Mouse (Mus musculus): Measurements from ENCODE around the gene Scaper. TPM values are rescaled to one million over a fixed set of nuclear protein-coding genes. Genes with fewer than 3 reads are reported as not detected.

Gene Scaper
- polyA plus RNA-seq, 1 experiment, result 1.5 TPM

DNA sequence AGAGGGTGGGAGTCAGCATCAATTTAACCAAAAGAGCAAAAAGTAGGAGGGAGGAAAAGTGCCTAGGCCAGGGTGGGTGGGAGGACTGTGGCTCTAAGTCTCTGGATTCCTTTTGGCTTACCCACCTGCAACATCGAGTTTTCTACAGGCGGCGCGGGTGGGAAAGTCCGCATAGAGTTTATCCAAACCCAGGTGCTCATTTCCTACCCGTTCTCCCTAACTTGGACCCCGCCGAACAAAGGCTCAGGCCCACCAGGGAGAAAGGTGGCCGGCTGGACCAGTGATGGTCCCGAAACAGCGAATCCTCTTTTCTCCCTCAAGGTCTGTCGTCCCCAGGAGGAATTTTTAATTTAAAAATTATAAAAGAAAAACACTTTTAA lies 397.5 kb downstream of the Scaper start:
- Histone ChIP-seq H3K27me3 (ENCODE audit: control insufficient read depth, insufficient read depth, insufficient read length) (no peaks in the 10 kb centered on the region), H3K4me3 (peak overlapping the region; percentile 42), H3K79me2 (ENCODE audit: control insufficient read depth, insufficient read depth) (no peaks in the 10 kb centered on the region), H3K36me3 (ENCODE audit: control insufficient read depth, insufficient read depth) (no peaks in the 10 kb centered on the region), H3K4me2 (ENCODE audit: low read depth) (peak overlapping the region; percentile 76), H3ac (ENCODE audit: control insufficient read depth, insufficient read length) (no peak overlapping the region)
- TF ChIP-seq MYOD1 (IDR thresholded peaks at IDR 0.05; ENCODE audit: control insufficient read depth in 1 of 3, insufficient read length in 2 of 3, low read depth in 2 of 3) (no peak), CEBPB (IDR thresholded peaks at IDR 0.05; ENCODE audit: insufficient read depth, poor library complexity, severe bottlenecking) (no peak), E2F4 (IDR thresholded peaks at IDR 0.05; ENCODE audit: insufficient read depth) (no peak), MAX (IDR thresholded peaks at IDR 0.05; ENCODE audit: low read depth) (no peak), MYOG (IDR thresholded peaks at IDR 0.05; ENCODE audit: control insufficient read depth in 1 of 3, insufficient read depth in 1 of 3, insufficient read length in 2 of 3, low read depth in 2 of 3) (no peak), REST (IDR thresholded peaks at IDR 0.05; ENCODE audit: insufficient read depth, insufficient read length) (no peak), USF1 (IDR thresholded peaks at IDR 0.05; ENCODE audit: low read depth) (no peak), POLR2AphosphoS2 (IDR thresholded peaks at IDR 0.05; ENCODE audit: insufficient read length, low read depth) (no peak), SRF (IDR thresholded peaks at IDR 0.05; ENCODE audit: control insufficient read depth, insufficient read length, low read depth) (no peak), TCF3 (IDR thresholded peaks at IDR 0.05; ENCODE audit: insufficient read length, low read depth) (no peak), POLR2A (IDR thresholded peaks at IDR 0.05; ENCODE audit: insufficient read length, low read depth) (no peak), TCF12 (IDR thresholded peaks at IDR 0.05; ENCODE audit: insufficient read depth, poor library complexity, severe bottlenecking) (no peak)

- Histone ChIP-seq H3K27me3 (ENCODE audit: control insufficient read depth, insufficient read depth, insufficient read length) (no peaks in the 10 kb centered on the region), H3K4me2 (ENCODE audit: low read depth) (peak overlapping the region; percentile 76), H3ac (ENCODE audit: control insufficient read depth, insufficient read length) (no peak overlapping the region), H3K36me3 (ENCODE audit: control insufficient read depth, insufficient read depth) (no peaks in the 10 kb centered on the region), H3K4me3 (peak overlapping the region; percentile 42), H3K79me2 (ENCODE audit: control insufficient read depth, insufficient read depth) (no peaks in the 10 kb centered on the region)
- TF ChIP-seq CEBPB (IDR thresholded peaks at IDR 0.05; ENCODE audit: insufficient read depth, poor library complexity, severe bottlenecking) (no peak), REST (IDR thresholded peaks at IDR 0.05; ENCODE audit: insufficient read depth, insufficient read length) (no peak), USF1 (IDR thresholded peaks at IDR 0.05; ENCODE audit: low read depth) (no peak)
Observed at GRCm38 (mm10) chr9:55539661-55540390, 398.1 kb downstream of the Scaper start.

GRCm38 (mm10) chr9:55539006-55539405 lies 398.9 kb downstream of the Scaper start:
- H3K27me3 ChIP-seq (ENCODE audit: control insufficient read depth, insufficient read depth, insufficient read length), result no peaks in the 10 kb centered on the region

GRCm38 (mm10) chr9:55538377-55538776 lies 399.5 kb downstream of the Scaper start, which contains the start of gene Isl2:
Gene Isl2 (plus strand): TSS chr9:55538672.
- TF ChIP-seq MAX (IDR thresholded peaks at IDR 0.05; ENCODE audit: low read depth) (no peak), MYOG (IDR thresholded peaks at IDR 0.05; ENCODE audit: control insufficient read depth in 1 of 3, insufficient read depth in 1 of 3, insufficient read length in 2 of 3, low read depth in 2 of 3) (no peak), REST (IDR thresholded peaks at IDR 0.05; ENCODE audit: insufficient read depth, insufficient read length) (no peak), MYOD1 (IDR thresholded peaks at IDR 0.05; ENCODE audit: control insufficient read depth in 1 of 3, insufficient read length in 2 of 3, low read depth in 2 of 3) (no peak), POLR2AphosphoS2 (IDR thresholded peaks at IDR 0.05; ENCODE audit: insufficient read length, low read depth) (no peak), E2F4 (IDR thresholded peaks at IDR 0.05; ENCODE audit: insufficient read depth) (no peak), POLR2A (IDR thresholded peaks at IDR 0.05; ENCODE audit: insufficient read length, low read depth) (no peak), USF1 (IDR thresholded peaks at IDR 0.05; ENCODE audit: low read depth) (no peak), SRF (IDR thresholded peaks at IDR 0.05; ENCODE audit: control insufficient read depth, insufficient read length, low read depth) (no peak), CEBPB (IDR thresholded peaks at IDR 0.05; ENCODE audit: insufficient read depth, poor library complexity, severe bottlenecking) (no peak), TCF3 (IDR thresholded peaks at IDR 0.05; ENCODE audit: insufficient read length, low read depth) (no peak), TCF12 (IDR thresholded peaks at IDR 0.05; ENCODE audit: insufficient read depth, poor library complexity, severe bottlenecking) (no peak)
- Histone ChIP-seq H3K27me3 (ENCODE audit: control insufficient read depth, insufficient read depth, insufficient read length) (no peaks in the 10 kb centered on the region), H3ac (ENCODE audit: control insufficient read depth, insufficient read length) (no peak within 1 kb of the TSS), H3K36me3 (ENCODE audit: control insufficient read depth, insufficient read depth) (no peaks in the 10 kb centered on the region), H3K79me2 (ENCODE audit: control insufficient read depth, insufficient read depth) (no peaks in the 10 kb centered on the region), H3K4me2 (ENCODE audit: low read depth) (no peak within 1 kb of the TSS), H3K4me3 (no peak within 1 kb of the TSS)

More at GRCm38 (mm10) chr9:55539006-55539405, 398.9 kb downstream of the Scaper start:
- Histone ChIP-seq H3K79me2 (ENCODE audit: control insufficient read depth, insufficient read depth) (no peaks in the 10 kb centered on the region), H3K4me2 (ENCODE audit: low read depth) (no peak overlapping the region), H3ac (ENCODE audit: control insufficient read depth, insufficient read length) (no peak overlapping the region), H3K36me3 (ENCODE audit: control insufficient read depth, insufficient read depth) (no peaks in the 10 kb centered on the region), H3K4me3 (no peak overlapping the region)
- TF ChIP-seq CEBPB (IDR thresholded peaks at IDR 0.05; ENCODE audit: insufficient read depth, poor library complexity, severe bottlenecking) (no peak), E2F4 (IDR thresholded peaks at IDR 0.05; ENCODE audit: insufficient read depth) (no peak), POLR2AphosphoS2 (IDR thresholded peaks at IDR 0.05; ENCODE audit: insufficient read length, low read depth) (no peak)

GRCm38 (mm10) chr9:55535907-55536306 lies 402.0 kb downstream of the Scaper start:
- no peak for TF ChIP-seq TCF12 (IDR thresholded peaks at IDR 0.05; ENCODE audit: insufficient read depth, poor library complexity, severe bottlenecking)
- TF ChIP-seq MYOD1 (IDR thresholded peaks at IDR 0.05; ENCODE audit: control insufficient read depth in 1 of 3, insufficient read length in 2 of 3, low read depth in 2 of 3), result no peak
- no peak for TF ChIP-seq TCF3 (IDR thresholded peaks at IDR 0.05; ENCODE audit: insufficient read length, low read depth)
- TF ChIP-seq MYOG (IDR thresholded peaks at IDR 0.05; ENCODE audit: control insufficient read depth in 1 of 3, insufficient read depth in 1 of 3, insufficient read length in 2 of 3, low read depth in 2 of 3), result no peak
- TF ChIP-seq POLR2AphosphoS2 (IDR thresholded peaks at IDR 0.05; ENCODE audit: insufficient read length, low read depth), result no peak
- no peak for TF ChIP-seq E2F4 (IDR thresholded peaks at IDR 0.05; ENCODE audit: insufficient read depth)
- no peak for TF ChIP-seq POLR2A (IDR thresholded peaks at IDR 0.05; ENCODE audit: insufficient read length, low read depth)
- TF ChIP-seq MAX (IDR thresholded peaks at IDR 0.05; ENCODE audit: low read depth), result no peak
- Histone ChIP-seq H3K79me2 (ENCODE audit: control insufficient read depth, insufficient read depth) (no peaks in the 10 kb centered on the region), H3K4me3 (no peak overlapping the region), H3K36me3 (ENCODE audit: control insufficient read depth, insufficient read depth) (no peaks in the 10 kb centered on the region), H3K4me2 (ENCODE audit: low read depth) (no peak overlapping the region), H3ac (ENCODE audit: control insufficient read depth, insufficient read length) (no peak overlapping the region), H3K27me3 (ENCODE audit: control insufficient read depth, insufficient read depth, insufficient read length) (peaks cover 9% of the 10 kb centered on the region)

All from myocyte (in vitro differentiated cells).